Mouse (Mus musculus) spleen, adult 12 weeks (tissue): ENCODE data around the gene Antxr1.
A peak's percentile ranks its signal among the peaks of the same experiment; 100 is the strongest.

Experiments
- DNase-seq: peaks from one replicate; pipeline ENCODE4 v3.0.0; 2022; ENCODE audit warnings: low spot score

Antxr1 gene

DNA sequence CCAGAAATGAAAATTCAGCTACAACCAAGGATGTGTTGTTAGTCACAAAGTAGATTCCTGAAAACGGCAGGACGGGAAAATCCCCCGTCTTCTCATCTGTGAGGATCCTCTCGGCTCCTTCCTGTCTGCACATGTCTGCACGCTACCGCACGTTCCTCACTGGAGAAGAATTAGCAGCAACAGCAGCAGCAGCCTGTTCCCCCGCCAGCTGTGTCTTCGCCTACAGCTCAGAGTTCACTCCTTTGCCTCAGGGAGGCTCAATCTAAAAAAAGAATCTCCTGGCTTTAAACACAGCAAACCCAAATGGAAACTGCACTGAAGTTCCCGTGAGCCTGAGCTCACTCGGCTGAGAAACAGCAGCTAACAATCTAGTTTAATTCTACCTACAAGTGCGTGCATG lies 148.6 kb downstream of the Antxr1 start:
- DNase-seq = no peak

DNA sequence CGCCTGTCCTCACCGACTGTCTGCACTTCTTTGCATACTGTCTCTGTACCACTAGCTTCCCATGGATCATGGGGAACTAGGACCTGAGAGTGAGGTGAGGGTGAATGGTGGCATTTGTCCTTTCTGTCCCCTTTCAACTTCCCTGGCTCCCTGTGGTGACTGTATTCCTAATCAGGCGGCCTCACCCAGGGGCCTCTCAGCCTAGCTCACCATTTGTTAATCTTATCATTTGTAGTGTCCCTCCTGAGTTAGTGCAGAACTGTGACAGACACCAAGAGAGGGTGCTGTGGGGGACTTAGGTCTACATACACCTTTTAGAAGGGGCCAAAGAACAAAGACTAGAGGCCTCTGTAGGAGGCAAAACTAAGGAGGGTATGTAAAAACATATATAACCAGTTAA lies 151.2 kb downstream of the Antxr1 start:
- peak; percentile 23 for DNase-seq

DNA sequence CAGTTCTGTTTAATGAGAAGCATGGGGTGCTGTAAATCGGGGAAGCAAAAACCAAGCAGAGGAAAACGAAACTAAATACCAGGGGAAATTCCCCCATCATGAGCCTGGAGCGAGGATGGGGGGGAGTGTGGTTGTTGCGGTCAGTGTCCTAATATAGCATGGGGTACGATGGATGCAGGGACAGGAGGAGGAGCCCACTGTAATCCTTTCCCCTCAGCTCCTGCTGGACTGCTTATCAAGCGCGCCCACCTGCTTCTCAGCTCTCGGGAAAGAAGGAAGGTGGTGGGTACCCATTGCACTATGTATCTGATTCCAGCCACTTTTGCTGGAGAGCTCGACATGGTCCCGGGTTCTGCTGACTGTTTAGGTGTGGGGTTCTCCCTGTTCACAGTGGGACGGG lies 151.6 kb downstream of the Antxr1 start:
- peak; percentile 50 for DNase-seq

DNA sequence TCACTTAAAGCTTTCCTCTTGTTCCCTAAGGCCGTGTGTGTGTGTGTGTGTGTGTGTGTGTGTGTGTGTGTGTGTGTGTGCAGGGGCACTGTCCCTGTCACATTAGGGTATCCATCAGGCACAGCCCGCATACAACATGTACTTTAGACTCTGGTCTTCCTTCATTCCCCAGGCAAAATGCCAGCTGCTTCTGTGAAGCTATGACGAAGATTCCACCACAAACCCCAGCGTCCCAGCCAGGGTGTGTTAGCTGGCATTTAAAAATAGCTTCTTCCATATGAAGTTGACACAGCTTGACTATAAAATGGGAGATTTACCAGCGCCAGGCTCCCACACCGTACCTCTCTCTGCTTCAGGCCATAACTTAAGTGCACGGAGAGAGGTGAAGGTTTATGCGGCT lies 152.5 kb downstream of the Antxr1 start:
- no peak for DNase-seq

DNA sequence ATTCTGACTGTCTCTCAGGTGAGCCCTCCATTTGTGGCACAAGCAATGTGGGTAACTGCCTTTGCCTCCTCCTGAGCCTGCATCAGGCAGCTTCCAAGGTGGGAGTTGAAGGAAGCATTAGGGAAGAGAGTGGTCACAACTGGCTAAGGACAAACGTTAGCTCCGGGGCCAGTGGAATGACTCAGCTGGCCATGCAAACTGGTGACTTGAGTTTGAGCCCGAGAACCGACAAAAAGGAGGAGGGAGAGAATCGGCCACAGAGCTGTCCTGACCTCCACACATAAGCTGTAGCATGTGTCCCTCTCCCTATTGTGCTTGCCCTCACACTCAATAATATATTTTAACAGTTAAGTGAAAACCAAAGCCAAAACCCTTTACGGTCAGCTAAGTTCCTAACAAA lies 152.9 kb downstream of the Antxr1 start:
- no peak for DNase-seq

DNA sequence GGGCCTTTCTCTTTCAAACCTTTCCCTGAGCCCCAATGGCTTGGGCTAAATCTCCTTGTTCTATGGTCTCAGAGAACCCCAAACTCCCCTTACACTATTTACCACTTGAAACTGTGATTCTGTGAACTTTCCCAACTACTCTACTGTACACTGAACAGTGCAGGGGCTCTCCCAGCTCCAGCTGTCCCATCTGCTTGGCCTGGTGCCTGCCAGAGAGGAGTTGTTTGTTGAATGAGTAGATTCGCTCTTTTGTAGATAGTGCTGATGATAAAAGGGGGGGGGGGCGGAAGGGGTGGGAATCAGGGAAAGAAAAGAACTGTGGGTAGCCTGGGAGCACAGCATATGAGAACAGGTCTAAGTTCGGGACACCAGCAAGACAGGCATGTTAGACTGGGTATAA lies 164.2 kb downstream of the Antxr1 start:
- DNase-seq = no peak

DNA sequence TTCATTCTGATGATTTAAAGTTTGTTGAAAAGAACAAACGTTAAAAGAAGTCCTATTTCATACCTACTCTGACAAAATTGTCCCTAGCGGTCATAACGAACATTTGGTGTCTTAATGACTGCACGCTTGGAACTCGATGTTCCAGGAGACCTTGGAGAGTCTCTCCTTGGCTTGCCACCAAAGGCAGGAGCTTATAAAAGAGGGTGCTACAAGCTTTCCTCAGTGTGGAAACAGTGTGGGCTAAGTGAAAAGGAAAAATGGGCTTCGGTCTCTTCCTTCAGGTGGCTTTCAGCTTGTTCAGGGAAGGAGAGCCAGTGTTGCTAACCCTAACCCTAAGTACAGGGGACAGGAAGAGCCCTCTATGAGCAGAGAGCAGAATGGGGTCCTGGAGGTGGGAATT lies 164.7 kb downstream of the Antxr1 start:
- no peak for DNase-seq

DNA sequence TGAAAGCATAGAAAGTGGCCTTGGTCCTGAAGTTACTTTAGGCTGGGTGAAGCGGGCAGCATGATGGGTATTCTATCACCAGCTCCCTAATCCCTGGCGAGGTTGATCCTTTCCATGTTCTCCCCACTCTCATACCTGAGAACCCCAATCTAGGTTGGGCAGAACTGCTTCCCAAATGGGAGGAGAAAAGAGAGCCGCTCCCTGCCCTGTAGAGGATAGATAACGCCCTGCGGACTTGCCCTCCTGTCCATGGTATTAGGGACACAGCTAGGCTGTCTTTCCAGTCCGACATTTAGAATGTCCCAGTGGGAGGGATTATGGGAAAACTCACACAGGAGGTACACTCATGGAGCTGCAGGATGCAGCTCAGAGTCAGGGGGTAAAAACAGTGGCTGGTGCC lies 165.3 kb downstream of the Antxr1 start:
- DNase-seq = no peak

DNA sequence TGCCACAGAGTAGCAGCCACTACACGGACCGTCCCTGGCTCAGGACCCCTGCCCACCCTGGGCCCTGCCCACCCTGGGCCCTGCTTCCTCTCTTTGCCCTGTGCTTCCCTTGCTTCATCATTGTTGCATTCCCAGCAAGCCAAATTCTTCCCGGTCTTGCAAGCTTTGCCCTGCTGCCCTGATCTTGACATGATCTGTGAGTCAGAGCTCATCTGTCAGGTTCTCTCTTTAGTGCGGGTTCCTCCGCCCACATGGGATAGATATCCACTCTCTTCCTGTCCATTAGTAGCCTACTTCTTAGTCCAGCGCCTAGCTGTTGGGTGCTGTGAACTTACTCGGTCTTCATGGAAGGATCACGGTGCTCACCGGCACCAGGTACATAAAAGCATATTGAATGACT lies 167.6 kb downstream of the Antxr1 start:
- no peak for DNase-seq

DNA sequence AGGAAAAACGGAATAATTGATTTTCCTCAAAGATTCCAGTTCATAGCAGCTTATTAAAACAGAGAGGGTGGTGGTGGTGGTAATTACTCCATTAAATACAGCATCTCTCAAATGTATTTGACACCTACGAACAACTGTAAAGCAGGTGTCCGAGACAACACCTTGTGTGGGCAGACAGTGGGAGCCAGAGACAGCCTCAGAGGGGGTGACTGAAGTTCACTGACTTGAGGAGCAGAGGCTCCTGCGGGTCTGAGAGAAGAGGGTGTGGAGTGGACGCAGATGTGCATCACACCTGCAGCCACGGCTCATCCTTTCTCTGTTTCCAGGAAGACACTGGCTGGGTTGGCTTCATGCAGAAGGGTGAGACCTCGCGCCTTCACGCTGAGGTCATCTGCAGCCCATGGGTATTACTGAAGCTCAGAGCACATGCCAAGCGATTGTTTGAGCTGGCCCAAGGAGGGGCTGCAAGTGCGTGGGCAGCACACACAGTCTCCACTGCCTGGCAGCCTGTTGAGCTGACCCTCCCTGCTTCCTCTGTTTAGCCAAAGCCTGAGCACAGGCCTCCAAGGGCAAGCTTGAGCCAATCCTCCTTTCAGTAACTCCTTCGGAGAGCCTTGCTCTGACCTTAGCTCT lies 168.8 kb downstream of the Antxr1 start:
- no peak for DNase-seq

DNA sequence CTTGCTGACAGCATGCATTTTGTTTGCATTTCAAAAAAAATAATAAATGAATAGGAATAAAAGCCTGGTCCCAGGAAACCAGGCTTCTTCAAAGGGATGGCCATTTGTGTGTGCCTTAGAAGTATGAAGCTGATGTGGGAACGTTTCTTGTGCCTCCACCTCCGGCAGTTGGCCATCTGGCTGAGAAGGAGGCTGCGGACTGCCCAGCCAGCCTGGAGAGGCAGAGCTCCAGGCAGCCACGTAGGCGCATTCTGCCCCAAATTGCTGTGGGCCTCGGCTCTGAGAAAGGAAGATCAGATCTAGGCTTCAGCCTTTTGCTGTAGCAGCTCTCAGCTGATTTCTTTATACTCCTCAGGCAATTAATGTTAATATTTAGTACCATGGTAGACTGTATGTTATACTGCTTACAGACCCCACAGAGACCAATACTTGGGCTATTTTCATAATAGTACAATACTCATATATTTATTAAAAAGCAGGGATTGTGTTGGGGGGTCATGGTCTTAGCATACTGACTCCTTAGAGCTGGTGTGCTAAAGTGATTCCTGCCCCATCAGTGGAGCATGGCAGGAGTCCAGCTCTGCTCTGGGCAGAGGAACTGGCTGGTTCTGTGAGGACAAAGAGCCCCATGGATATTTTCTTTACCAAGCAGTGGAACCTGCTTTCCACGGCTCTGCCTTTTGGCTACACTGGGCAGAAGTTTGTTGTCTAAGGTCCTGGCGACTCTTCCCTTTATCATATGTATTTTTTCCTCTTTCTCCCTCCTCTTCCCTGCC lies 169.9 kb downstream of the Antxr1 start:
- no peak for DNase-seq

DNA sequence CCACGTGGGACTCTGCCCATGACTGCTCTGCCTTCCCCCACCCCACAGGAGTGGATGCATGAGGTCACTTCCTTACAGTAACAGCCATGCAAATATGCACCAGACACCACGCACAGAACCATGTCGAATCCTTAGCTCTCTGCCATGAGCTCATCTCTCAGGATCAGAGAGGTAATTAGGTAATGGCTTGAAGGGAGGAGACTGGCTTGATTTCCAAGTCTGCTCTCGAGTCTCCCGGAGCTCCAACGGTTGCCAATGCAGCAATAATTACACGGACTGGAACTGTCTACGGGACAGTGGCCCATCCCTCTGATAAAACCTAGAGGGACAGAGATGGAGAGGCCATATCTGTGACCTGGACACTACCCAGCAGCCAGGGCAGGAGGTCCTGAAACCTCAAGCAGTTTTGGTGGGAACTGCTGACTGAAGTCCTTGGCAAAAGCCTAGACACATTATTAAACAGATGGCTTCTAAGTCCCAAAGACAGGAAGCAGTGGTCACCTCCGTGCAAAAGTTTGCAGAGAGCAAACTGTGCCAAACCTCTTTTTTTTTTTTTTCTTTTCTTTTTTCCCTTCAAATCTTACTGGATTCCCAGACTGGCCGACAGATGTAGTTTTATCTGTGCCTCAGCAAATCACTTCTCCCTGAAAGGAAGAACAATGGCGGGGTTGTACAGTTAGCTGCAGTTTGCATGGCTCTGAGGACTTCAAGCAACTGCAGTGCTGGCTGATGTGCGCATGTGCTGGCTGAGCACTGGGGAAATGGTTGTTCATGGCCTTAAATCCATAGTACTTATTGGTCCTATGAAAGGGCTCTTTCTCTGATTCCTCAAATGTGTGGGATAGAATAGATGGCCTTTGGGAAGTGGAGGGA lies 174.0 kb downstream of the Antxr1 start:
- no peak for DNase-seq

DNA sequence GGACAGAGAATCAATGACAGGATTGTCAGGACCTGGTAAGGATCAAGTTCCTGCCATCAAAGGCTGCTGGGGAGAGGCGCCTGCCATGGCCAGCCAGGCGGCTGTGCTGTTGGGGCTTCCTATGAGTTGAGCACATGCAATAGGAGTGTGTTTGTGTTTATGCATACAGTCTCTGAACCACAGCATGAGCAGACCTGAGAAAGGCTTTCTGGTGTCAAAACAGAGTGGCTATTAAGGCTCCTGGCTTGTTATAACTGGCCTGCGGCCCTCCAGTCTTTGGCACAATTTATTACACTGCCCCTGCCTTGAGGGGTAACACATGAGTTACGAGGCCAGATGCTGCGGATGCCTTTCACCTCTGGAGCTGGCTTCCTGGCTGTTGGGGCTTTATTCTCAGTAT lies 175.4 kb downstream of the Antxr1 start:
- no peak for DNase-seq

DNA sequence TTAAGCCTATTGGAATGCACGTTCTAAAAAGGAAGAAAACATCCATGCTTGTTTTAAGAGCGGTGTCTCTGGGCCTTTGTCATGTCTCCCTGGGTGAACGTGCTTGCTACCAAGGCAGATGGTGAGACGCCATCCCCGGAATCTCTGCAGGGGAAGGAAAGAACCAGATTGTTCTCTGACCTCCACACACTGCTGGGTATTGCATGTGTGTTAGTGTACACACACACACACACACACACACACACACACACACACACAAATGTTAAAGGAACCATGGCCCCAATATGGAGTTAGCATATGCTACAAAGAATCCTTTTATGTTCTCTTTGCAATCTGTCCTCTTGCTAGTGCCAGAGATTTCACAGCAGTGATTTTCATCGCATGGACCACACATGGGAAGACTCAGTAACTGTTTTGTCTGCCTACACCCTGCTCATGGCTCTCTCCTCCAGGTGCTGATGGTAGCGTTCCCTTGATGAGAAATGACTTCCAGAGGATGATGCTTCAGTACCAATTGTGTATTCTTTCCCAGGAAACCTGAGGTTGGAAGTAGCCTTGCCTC lies 177.5 kb downstream of the Antxr1 start:
- no peak for DNase-seq

DNA sequence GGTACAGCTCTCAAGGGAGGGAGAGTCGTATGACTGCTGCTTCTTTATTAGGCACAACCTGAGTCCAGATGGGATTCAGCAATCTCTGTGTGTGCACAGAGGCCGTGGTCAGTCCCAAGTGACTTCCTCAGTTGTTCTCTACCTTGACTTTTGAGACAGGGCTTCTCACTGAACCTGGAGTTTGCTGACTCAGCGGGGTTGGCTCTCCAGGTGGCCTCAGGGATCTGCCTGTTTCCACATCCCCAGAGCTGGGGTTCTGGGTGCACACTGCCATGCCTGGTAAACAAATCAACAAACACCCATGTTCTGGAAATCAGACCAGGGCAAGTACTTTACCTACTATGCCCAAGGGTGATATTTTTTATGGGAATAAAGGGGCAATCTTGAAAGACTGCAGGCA lies 181.8 kb downstream of the Antxr1 start:
- no peak for DNase-seq

DNA sequence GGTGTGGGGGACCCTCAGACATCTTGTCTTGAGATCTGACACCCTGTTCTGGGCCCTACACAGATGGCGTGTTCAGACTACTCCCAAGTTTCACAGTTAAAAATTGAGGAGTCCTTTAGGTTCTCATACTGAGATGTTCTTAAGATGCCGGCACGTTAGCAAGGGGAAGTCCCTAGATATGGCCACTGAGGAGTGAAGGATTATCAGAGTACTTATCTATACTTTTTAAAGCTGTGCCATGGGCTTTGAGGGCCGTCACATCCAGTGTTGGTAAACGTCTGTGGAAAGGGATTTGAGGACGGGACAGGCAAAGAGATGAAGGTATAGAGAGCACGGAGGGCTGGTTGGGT lies 182.4 kb downstream of the Antxr1 start:
- no peak for DNase-seq

DNA sequence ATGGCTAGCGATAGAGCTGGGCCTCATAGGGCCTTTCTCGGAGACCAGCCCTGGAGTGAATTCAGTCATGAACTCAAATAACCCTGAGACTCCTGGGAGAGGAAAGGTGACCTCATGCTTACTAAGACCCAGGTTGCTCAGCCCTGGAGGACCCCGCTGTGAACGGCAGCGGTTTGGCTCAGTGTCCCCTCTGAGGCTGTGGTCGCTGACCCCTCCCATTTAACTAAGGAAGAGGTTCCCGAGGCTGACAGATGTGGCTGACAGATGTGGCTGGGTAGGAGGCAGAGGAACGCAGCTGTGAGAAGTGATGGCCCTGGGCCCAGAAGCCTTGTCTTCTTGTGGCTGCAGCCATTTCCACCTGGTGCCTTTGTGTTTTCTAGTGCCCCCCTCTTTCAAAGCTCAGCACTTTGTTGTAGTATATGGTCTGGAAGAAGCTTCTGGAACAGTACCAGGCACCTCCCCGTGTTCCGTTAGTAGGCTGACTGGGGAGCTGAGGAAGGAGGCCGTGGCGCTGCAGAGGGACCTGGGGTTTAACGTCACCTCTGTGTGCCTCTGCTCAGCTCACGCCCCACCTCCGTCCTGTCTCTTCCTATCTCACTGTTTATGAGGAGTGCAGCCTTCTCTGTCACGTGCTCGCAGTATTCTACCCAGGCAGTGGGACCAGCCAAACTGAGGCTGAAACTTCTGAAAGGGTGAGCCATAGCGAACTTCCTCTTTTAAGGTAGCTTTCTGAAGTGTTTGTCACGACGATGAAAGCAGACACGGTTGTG lies 183.0 kb downstream of the Antxr1 start:
- DNase-seq = peak; percentile 65

DNA sequence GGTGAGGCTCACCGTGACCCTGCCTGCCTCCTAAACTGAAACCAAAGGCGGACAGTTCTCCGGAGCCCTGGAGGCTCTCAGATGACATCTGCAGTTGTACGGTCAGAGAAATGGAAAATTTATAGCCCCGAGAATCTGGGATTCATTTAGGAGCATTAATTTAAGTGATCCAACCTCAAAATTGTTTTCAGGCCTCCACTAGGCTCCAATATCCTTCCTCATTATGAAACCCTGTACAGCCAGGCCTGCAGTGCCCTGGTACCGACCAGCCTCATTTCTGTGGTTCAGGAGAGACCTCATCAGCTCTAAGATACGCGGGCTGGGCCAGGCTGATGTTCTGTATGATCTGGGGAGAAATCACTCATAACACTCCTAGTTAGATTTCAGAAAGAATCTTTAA lies 184.2 kb downstream of the Antxr1 start:
- DNase-seq = no peak

DNA sequence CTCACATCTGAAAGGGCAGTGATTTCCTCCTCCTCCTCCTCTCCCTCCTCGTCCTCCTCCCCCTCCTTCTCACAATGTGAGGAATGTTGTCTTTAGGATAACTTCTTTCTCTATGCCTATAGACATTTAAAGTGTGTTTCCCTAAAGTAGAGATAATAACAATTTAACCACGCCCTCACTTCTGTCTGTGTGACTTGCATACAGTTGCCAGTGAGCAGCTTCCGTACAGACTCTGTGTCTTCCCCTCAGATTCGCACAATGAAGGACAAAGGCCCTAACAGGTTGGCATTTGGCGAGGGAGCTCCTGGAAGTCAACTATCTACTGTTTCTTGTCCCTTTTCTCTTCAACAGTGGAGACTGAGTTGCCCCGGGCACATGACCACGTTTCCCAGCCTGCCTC lies 185.2 kb downstream of the Antxr1 start:
- DNase-seq = no peak

DNA sequence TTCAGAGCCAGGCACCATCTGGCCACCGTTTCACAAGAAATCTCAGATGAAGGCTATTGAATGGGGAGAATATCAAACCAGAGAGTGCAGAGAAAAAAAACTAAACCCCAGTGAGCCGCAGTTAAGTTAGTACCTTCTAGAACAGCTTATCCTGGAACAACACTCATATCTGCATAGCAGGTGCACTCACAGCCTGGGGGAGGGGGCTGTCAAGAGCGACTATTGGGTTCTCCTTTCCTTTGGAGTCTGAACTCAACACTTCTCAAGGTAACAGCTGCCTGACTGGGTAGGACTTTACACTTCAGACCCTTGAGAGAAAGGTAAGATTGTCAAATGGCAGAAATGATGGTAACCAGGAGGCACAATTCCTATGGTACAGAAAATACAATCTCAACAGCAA lies 187.7 kb downstream of the Antxr1 start:
- DNase-seq = no peak

DNA sequence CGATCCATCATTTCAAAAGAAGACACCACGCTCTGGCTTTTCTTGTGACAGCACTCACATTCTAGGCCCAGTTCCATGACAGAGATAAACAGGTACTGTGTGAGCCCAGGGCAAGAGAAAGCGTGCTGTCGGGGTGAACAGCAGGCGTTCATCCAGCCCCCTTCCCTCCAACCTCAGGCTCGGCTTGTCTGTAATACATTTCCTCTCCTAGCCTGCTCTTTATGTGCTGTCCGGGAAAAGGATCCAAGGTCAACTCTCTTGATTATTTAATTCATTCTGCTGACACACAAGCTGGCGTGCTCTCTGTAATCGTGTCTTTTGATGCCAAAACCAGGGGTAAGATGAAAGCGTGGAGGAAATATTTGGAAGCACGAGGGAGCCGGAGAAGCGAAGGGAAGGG lies 192.0 kb downstream of the Antxr1 start:
- DNase-seq = no peak

DNA sequence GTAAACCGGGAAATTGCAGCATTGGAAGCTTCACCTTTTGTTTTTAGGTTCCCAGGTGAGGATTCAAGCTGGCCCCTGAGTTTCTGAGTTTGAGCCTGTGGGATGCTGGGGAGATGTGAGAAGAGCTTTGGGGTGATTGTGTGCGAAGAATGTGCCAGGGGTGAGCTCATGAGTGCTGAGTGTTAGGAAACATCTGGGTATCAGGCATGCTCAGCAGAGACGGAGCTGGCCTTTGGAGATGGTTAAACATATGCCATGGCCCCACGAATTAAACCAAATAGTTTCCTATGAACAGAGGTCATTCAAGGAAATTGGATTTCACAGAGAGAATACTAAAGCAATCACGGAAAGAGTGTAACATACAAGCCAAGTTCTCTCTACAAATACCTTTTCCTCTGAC lies 193.4 kb downstream of the Antxr1 start:
- DNase-seq = no peak
